Mouse (Mus musculus): Measurements from ENCODE around the gene Dmd.

Dmd gene

GRCm38 (mm10) chrX:82948630-82949029, at the start of gene Dmd:
TSS of gene Dmd (plus strand) at chrX:82948870.
- DNase-seq (ENCODE audit: low read depth, low spot score), result no peak

GRCm38 (mm10) chrX:82901515-82901914, 47.2 kb upstream of the Dmd start:
- DNase-seq (ENCODE audit: low read depth, low spot score), result peak; percentile 70

- no peak for DNase-seq (ENCODE audit: low read depth, low spot score)
Observed at GRCm38 (mm10) chrX:82987683-82988082, 39.0 kb downstream of the Dmd start.

GRCm38 (mm10) chrX:83050190-83050589, 101.5 kb downstream of the Dmd start:
- peak; percentile 50 for DNase-seq (ENCODE audit: low read depth, low spot score)

GRCm38 (mm10) chrX:83116171-83116876, 167.7 kb downstream of the Dmd start:
- no peak for DNase-seq (ENCODE audit: low read depth, low spot score)

- DNase-seq (ENCODE audit: low read depth, low spot score), result no peak
Observed at GRCm38 (mm10) chrX:83117198-83117597, 168.5 kb downstream of the Dmd start.

- DNase-seq (ENCODE audit: low read depth, low spot score), result no peak
Observed at GRCm38 (mm10) chrX:83220563-83220962, 271.9 kb downstream of the Dmd start.

- no peak for DNase-seq (ENCODE audit: low read depth, low spot score)
Observed at GRCm38 (mm10) chrX:83221050-83221449, 272.4 kb downstream of the Dmd start.

GRCm38 (mm10) chrX:83487598-83487997, 538.9 kb downstream of the Dmd start, which contains the start of gene Tsga8:
TSS of gene Tsga8 (minus strand) at chrX:83487924.
- DNase-seq (ENCODE audit: low read depth, low spot score), result peak; percentile 1

GRCm38 (mm10) chrX:83674998-83675397, 726.3 kb downstream of the Dmd start:
- DNase-seq (ENCODE audit: low read depth, low spot score), result no peak

GRCm38 (mm10) chrX:83686547-83686946, 737.9 kb downstream of the Dmd start:
- DNase-seq (ENCODE audit: low read depth, low spot score), result no peak

- peak; percentile 1 for DNase-seq (ENCODE audit: low read depth, low spot score)
Observed at GRCm38 (mm10) chrX:83740533-83740932, 791.9 kb downstream of the Dmd start.

GRCm38 (mm10) chrX:83746301-83747008, 797.8 kb downstream of the Dmd start:
- DNase-seq (ENCODE audit: low read depth, low spot score), result no peak

GRCm38 (mm10) chrX:83787406-83787805, 838.7 kb downstream of the Dmd start:
- no peak for DNase-seq (ENCODE audit: low read depth, low spot score)

- peak; percentile 61 for DNase-seq (ENCODE audit: low read depth, low spot score)
Observed at GRCm38 (mm10) chrX:83867469-83867868, 918.8 kb downstream of the Dmd start.

GRCm38 (mm10) chrX:83875389-83875788, 926.7 kb downstream of the Dmd start:
- peak; percentile 76 for DNase-seq (ENCODE audit: low read depth, low spot score)

GRCm38 (mm10) chrX:83975895-83976294, 1027.2 kb downstream of the Dmd start:
- no peak for DNase-seq (ENCODE audit: low read depth, low spot score)

GRCm38 (mm10) chrX:84001294-84001693, 1052.6 kb downstream of the Dmd start:
- peak; percentile 22 for DNase-seq (ENCODE audit: low read depth, low spot score)

- DNase-seq (ENCODE audit: low read depth, low spot score), result peak; percentile 74
Observed at GRCm38 (mm10) chrX:84062431-84062830, 1113.8 kb downstream of the Dmd start.

GRCm38 (mm10) chrX:84165872-84166271, 1217.2 kb downstream of the Dmd start:
- DNase-seq (ENCODE audit: low read depth, low spot score), result no peak

- no peak for DNase-seq (ENCODE audit: low read depth, low spot score)
Observed at GRCm38 (mm10) chrX:84241297-84241859, 1292.7 kb downstream of the Dmd start.

GRCm38 (mm10) chrX:84330593-84330992, 1381.9 kb downstream of the Dmd start:
- DNase-seq (ENCODE audit: low read depth, low spot score), result no peak

GRCm38 (mm10) chrX:84332177-84332576, 1383.5 kb downstream of the Dmd start:
- DNase-seq (ENCODE audit: low read depth, low spot score), result no peak
